Mouse (Mus musculus) adipocyte (in vitro differentiated cells): Measurements from ENCODE around the gene Gadd45gip1.
A peak's percentile ranks its signal among the peaks of the same experiment; 100 is the strongest.

Experiments used
- DNase-seq: peaks from one replicate; pipeline ENCODE4 v3.0.0-alpha.2; 2016; ENCODE audit warnings: low spot score

Gadd45gip1 gene

DNA sequence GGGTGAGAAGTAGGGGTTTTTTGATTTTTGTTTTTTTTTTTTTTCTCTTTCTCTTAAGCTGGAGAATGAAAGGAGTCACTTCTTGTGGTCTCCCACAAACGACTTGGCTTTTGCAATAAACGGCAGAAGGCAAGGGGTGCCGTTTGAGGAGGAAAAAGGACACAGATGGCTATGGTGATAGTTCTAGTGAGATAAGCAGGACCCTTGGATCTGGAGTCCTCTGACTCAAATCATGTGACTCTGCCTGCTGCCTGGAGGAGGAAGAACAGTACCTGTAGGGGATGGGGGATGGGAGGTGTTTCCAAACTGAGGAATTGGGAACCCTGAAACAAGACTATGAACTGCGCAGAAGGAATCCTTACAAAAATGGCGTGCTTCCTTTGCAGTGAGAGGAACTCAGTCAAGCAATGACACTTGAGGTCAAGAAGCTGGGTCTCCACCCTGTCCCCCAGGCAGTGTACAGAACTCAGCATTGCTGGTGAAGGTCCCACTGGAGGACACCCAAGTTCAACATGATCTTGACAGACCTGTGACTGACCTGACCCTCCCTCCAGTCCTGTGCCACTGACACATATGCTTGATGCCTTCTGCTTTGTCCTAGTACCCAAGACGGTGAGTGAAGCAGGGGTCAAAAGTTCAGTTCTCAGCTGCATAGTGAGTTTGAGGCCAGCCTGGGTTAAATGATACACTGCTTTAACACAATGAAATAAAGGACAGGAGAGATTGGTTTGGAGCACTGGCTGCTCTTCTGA lies 16.5 kb downstream of the Gadd45gip1 start:
- DNase-seq = no peak

DNA sequence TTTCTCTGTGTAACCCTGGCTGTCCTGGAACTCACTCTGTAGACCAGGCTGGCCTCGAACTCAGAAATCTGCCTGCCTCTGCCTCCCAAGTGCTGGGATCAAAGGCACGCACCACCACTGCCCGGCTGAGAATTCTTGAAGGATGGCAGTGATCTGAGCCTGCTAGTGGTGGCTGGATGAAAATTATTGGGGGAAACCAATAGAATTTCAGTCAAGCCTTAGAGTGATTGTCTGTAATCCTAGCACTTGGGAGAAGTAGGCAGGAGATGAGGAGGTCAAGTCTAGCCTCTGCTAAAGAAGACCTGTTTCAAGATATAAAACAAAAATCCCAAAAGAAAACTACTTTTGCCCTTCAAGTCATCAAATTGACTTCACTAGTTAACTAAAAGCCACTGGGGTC lies 25.1 kb downstream of the Gadd45gip1 start:
- no peak for DNase-seq

DNA sequence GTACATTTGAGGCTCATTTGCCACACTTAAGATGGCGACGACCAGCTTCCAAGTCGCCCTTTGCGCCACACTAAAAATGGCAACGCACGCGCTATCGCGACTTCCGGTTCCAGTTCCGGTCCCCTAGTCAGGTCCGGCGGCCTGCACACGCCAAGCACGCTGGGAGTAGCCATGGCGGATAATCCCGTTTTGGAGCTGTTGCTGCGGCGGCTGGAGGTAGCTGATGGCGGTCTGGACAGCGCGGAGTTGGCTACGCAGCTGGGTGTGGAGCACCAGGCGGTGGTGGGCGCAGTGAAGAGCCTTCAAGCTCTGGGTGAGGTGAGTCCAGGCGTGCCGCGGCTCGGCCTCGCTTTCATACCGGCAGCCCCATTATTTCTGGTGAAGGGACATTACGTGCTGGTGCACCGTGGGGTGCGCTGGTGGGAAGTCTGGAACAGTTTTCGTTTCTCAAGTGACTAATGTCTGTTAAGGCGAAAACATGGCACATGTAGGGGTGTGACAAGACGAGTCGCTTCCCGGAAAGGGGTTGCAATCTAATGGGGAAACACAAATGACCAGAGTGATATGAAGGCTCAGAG lies 25.6 kb downstream of the Gadd45gip1 start, which contains the start of gene Farsa:
Gene Farsa, plus strand, starts transcription at position 126 of the 578 bp plus-strand sequence.
- peak; percentile 97 for DNase-seq

DNA sequence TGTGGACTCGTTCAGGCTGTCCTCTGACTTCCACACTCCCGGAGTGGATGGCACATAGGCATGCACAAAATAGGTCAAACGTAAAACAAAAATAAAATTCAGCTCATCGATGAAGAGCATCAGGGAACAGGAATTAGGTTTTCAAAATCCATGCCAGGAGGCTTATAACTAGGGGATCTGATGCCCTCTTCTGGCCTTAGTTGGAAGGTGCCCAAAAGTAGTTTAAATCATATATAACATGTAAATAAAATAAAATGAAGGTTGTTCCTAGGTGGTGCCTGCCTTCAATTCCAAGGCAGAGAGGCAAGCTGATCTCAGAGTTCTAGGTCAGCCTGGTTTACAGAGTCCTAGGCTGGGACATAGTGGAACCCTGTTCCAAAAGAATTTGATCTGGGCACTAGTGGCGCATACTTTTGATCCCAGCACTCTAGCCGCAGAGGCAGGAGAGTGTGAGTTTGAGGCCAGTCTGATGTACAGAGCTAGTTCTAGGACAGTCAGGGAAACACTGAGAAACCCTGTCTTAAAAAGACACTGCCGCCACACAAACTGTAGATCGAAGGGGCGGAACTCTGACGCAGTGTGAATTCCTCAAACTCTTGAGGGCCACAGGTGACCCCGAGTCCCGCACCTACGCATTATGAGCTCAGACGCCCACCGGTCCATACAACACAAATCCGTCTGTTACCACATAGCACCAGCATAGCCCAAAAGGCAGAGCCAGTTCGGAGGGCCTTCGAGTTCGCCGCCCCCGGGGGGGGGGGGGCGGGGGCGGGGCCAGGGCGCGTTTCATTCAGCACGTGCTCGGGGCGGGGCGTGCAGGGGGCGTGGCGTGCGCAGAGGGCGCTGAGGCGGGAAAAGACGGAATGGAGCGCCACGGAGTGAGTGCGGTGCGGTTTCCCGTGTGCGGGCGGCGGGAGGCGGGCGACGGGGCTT lies 40.3 kb downstream of the Gadd45gip1 start, which contains the start of gene Syce2:
Gene Syce2, plus strand, starts transcription at position 736 of the 933 bp plus-strand sequence.
- no peak for DNase-seq

DNA sequence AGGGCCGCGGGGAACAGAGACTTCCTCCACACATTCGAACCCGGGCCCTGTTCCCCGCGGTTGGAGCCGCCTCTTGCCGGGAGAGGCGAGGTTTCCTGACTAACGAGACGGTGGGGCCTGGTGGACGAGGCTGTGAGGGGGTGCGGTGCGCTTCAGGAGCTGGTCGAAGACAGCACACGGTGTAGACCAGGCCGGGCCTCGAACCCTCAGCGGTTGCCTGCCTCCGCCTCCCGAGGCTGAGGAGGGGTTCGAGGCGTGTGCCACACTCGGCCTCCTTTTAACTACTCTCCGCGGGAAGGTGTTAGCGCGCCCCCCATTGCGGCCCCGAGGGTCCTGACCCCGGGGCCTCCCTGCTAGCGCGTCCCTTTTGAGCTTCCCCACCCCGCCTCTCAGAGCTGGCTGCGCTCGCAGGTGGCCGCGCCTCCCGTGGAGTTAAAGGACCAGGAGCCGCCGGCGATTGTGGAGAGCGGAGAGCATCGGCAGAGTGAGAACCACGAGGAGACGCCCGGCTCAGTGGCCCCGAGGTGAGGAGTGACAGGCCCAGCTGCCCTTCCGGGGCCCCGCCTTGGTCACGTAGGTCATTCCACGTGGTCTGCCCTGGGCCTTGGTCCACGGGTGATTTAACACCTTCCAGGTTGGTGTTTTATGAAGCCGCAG lies 41.1 kb downstream of the Gadd45gip1 start:
- DNase-seq = no peak

DNA sequence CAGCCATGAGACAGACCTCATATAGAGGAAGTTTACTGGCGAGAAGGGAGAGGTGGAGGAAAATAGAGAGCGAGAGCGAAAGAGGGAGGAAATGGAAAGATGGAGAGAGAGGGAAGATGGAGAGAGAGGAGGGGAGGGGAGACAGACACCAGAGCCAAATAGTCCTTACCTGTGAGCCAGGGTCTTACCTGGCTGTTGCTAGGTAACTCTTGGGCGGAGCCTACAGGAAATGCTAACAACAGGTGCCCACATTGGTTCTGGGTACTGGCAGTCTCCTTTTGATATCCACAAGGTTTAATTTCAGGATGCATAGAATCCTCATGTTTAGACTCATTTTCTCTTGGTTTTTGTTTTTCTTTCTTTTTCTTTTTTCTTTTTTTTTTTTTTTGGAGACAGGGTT lies 41.7 kb downstream of the Gadd45gip1 start:
- DNase-seq = no peak

DNA sequence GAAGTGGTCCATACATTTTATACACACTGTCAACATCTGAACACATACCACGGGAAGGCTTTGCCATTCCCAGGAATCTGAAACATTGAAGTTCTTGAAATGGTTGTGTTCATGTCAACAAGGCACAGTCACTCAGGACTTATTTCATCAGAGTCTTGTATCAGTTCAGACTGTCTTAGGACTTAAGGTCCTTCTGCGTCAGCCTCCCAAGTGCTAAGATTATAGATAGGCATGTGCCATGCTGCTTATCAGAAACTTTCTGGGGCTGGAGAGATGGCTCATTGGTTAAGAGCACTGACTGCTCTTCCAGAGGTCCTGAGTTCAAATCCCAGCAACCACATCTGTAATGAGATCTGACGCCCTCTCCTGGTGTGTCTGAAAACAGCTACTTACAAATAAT lies 43.0 kb downstream of the Gadd45gip1 start:
- DNase-seq = no peak

DNA sequence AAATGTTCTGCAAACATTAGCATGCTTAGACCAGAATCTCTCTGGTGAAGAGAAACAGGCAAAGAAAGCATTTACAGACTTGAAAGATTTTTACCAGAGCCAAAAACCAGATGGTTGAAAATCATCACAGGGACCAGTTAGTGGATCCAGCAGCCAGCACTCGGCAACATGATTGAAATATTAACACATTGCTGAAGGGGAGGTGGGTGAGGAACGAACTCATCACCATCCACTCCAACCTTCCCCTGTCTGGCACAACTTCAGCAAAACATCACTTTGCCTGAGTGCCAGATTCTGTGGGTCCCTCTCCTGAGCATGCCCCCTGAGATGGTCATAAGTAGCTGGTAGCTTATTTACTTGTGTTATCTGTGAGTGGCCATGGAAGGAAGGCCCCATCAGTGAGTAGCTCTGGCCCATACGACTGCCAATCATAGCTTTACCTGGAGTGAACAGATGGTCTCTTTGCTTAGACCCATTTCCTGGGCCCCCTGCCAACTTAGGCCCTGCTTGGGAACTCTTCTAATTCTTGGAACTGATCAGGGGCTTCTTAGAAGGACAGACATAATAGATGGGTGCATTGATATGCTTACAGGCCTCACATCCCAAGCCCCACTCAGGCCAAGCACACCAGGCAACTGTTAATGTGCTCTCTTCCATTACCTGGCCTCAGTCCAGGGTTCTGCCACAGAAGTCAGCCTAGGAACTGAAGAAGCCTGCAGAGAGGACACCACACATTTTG lies 46.1 kb downstream of the Gadd45gip1 start:
- peak; percentile 67 for DNase-seq

DNA sequence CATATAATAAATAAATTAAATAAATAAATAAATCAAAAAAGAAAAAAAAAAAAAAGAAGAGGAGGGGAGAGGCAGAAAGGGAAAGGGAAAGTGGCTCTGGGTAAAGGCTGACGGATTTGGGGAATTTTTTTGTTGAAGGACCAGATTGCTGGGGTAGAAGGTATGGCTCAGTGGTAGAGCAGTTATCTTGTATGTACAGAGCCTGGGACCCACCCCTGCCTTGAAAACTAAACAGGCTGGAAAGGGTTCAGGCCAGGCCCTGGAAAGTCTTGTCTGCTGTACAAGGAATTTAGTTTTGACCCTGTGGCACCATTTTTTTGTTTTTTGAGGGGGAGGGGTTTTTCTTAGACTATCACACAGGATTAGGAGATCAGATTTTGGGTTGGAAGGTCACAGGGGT lies 47.6 kb downstream of the Gadd45gip1 start:
- no peak for DNase-seq

DNA sequence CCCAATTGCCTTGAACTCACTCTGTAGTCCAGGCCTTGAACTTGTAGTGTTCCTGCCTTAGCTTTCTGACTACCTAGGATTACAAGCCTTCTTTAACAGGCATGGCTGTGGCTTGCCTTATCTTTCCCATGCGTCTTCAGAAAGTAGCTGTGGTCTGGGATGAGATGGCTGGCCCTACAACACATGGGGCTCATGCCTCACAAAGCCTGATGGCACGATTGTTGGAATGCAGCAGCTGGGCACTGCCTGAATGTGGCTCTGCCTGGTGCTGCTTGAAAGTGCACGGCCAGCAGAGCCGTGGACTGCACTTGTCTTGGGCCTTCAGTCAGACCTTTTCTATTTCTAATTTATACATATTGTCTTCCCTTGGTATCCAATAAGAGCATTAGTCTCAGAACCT lies 53.4 kb downstream of the Gadd45gip1 start:
- DNase-seq = no peak
